Mouse (Mus musculus) liver, embryonic 14.5 days (tissue): ENCODE results near the gene Slc47a2.

Source experiments
- CTCF ChIP-seq: IDR thresholded peaks from 2 replicates; pipeline ENCODE4 v1.5.1; 2016; ENCODE audit warnings: antibody characterized with exemption, low read depth, control low read depth
- EP300 ChIP-seq: IDR thresholded peaks from 2 replicates; pipeline ENCODE4 v1.6.1; 2016; ENCODE audit warnings: antibody characterized with exemption, low read depth

DNA sequence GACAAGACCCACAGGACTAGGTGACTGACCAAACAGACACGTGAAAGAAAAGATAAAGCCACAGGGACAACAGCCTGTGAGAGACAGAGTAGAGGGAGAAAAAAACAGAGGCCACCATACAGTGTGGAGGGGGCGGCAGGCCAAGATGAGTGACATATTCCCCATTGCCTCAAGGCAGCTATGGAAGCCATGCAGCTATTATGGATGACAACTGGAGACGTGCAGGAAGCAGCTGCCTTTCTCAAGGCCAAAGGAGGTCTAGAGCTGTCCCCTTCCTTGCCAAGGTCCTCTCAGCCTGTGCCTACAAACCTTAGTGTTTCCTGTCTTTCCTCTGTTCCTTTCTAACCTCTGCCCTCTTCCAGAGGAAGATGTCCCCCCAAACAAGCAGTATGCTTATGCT is 23.3 kb upstream of the Slc47a2 start:
- no peak for TF ChIP-seq EP300
- no peak for TF ChIP-seq CTCF
